Mouse (Mus musculus) CD4-positive, CD25-positive, alpha-beta regulatory T cell, adult 4 months (primary cell): ENCODE data around the gene Tle6. TPM values are rescaled to one million over a fixed set of nuclear protein-coding genes. Genes with fewer than 3 reads are reported as not detected.
"Not testable (repeated sequence)": the region's sequence is repeated elsewhere in the genome, so short reads cannot be mapped to it uniquely, and the experiment has no call there.

Experiments
- ATAC-seq: one replicate; pipeline ENCODE4 v1.8.0; 2017
- polyA plus RNA-seq, 2 experiments: library from polyadenylated mRNA; unstranded; fragments of 100-300 nt; shearing (Covaris generic); gene quantifications; one replicate each; pipeline ENCODE4 v1.2.1; 2017

Gene Tle6
- polyA plus RNA-seq, result 1 to 10 TPM in 1 of 2 experiments, not detected in 1; 2.8 TPM

- ATAC-seq, result peak; percentile 56
Observed at GRCm38 (mm10) chr10:81600738-81601203, at the start of gene Tle6. TSS of gene Tle6 (minus strand) at chr10:81601073.

GRCm38 (mm10) chr10:81648803-81649775 lies 48.2 kb upstream of the Tle6 start, which contains the start of gene Gm10778:
TSS of gene Gm10778 (plus strand) at chr10:81649059.
- peak; percentile 97 for ATAC-seq

GRCm38 (mm10) chr10:81646015-81646555 lies 45.2 kb upstream of the Tle6 start:
- no peak for ATAC-seq

GRCm38 (mm10) chr10:81645391-81645790 lies 44.5 kb upstream of the Tle6 start:
- ATAC-seq, result no peak

GRCm38 (mm10) chr10:81644716-81645115 lies 43.8 kb upstream of the Tle6 start:
- no peak for ATAC-seq

GRCm38 (mm10) chr10:81644162-81644561 lies 43.3 kb upstream of the Tle6 start:
- no peak for ATAC-seq

- peak; percentile 88 for ATAC-seq
Observed at GRCm38 (mm10) chr10:81643449-81644055, 42.7 kb upstream of the Tle6 start.

GRCm38 (mm10) chr10:81642648-81643448 lies 42.0 kb upstream of the Tle6 start:
- ATAC-seq, result peak; percentile 32

- no peak for ATAC-seq
Observed at GRCm38 (mm10) chr10:81641978-81642647, 41.2 kb upstream of the Tle6 start.

- ATAC-seq, result no peak
Observed at GRCm38 (mm10) chr10:81641566-81641965, 40.7 kb upstream of the Tle6 start.

- not testable (repeated sequence) for ATAC-seq
Observed at GRCm38 (mm10) chr10:81640825-81641224, 40.0 kb upstream of the Tle6 start.

GRCm38 (mm10) chr10:81638101-81638500 lies 37.2 kb upstream of the Tle6 start:
- no peak for ATAC-seq

- ATAC-seq, result no peak
Observed at GRCm38 (mm10) chr10:81636338-81636737, 35.5 kb upstream of the Tle6 start.

GRCm38 (mm10) chr10:81633253-81634099 lies 32.6 kb upstream of the Tle6 start:
- ATAC-seq, result peak; percentile 98

- ATAC-seq, result no peak
Observed at GRCm38 (mm10) chr10:81628390-81628789, 27.5 kb upstream of the Tle6 start, which contains the start of gene Ankrd24. TSS of gene Ankrd24 (plus strand) at chr10:81628540.

GRCm38 (mm10) chr10:81627836-81628220 lies 27.0 kb upstream of the Tle6 start:
- ATAC-seq, result peak; percentile 54

GRCm38 (mm10) chr10:81626994-81627835 lies 26.3 kb upstream of the Tle6 start, which contains the start of gene Sirt6:
TSS of gene Sirt6 (minus strand) at chr10:81627797.
- ATAC-seq, result peak; percentile 95

- no peak for ATAC-seq
Observed at GRCm38 (mm10) chr10:81626101-81626993, 25.5 kb upstream of the Tle6 start.
